Mouse (Mus musculus): ENCODE results near the gene Folr1.

GRCm38 (mm10) chr7:101867482-101867881 is 3.1 kb downstream of the Folr1 start:
- TF ChIP-seq GATA1 (IDR thresholded peaks at IDR 0.05; ENCODE audit: low read length), result no peak
- TF ChIP-seq TAL1 (IDR thresholded peaks at IDR 0.05; ENCODE audit: low read length), result no peak
